Mouse (Mus musculus): ENCODE results near the gene Acsl5. TPM values are rescaled to one million over a fixed set of nuclear protein-coding genes. Genes with fewer than 3 reads are reported as not detected.

The Acsl5 gene
- polyA plus RNA-seq (2017; shearing (Covaris generic)), result 10 to 100 TPM; 65.4 to 98.0 TPM

GRCm38 (mm10) chr19:55251383-55252124 is at the start of gene Acsl5:
Gene Acsl5, plus strand, starts transcription at chr19:55251938.
- ATAC-seq, result no peak

- ATAC-seq, result peak; percentile 59
Observed at GRCm38 (mm10) chr19:55206482-55207138, 45.1 kb upstream of the Acsl5 start.

- ATAC-seq, result no peak
Observed at GRCm38 (mm10) chr19:55207205-55207604, 44.5 kb upstream of the Acsl5 start.

GRCm38 (mm10) chr19:55207746-55208538 is 43.8 kb upstream of the Acsl5 start:
- ATAC-seq, result no peak

DNA sequence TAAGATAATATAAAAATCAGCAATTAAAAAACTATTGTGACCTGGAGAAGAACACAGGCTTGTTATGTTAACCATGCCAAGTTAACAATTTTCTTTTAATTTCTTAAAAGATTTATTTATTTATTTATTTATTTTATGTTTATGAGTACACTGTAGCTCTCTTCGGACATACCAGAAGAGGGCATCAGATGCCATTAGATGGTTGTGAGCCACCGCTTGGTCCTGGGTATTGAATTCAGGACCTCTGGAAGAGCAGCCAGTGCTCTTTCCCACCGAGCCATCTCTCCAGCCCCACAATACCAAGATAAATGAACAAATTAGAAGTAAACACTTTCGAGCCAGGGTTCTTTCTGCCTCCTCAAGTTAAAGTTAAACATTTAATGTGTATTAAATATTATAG is 43.1 kb upstream of the Acsl5 start:
- no peak for ATAC-seq

DNA sequence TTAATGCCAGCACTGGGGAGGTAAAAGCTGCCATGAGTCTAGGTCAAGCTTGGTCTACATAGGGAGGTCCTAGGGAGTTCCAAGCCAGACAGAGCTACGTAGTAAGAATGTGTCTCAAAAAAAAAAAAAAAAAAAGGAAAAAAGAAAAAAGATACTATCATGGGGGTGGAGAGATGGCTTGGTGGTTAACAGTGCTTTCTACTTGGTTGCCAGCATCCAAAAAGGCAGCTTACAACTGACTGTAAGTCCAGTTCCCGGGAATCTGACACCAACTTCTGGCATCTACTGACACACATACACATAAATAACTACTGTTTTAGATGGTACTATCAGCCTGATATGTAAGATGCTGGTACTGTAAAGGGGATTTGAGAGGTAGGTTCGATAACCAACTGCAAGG is 42.7 kb upstream of the Acsl5 start:
- ATAC-seq, result no peak

GRCm38 (mm10) chr19:55211698-55212097 is 40.0 kb upstream of the Acsl5 start:
- no peak for ATAC-seq

- no peak for ATAC-seq
Observed at GRCm38 (mm10) chr19:55213617-55214340, 38.0 kb upstream of the Acsl5 start.

DNA sequence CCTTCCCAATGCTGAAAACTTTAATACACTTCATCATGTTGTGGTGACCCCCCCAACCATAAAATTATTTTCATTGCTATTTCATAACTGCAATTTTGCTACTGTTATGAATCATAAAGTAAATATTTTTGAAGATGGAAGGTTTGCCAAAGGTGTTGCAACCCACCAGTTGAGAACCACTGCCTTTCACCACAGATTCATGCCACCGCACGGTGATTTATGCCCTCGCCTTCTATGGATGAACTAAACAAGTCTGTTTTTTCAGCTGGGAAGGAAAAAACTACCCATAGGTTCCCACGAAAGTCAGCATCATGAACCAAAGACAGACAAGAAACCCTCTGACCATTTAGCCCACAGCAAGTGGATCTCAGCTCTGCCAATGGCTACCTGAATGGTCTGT is 34.9 kb upstream of the Acsl5 start:
- ATAC-seq, result no peak

DNA sequence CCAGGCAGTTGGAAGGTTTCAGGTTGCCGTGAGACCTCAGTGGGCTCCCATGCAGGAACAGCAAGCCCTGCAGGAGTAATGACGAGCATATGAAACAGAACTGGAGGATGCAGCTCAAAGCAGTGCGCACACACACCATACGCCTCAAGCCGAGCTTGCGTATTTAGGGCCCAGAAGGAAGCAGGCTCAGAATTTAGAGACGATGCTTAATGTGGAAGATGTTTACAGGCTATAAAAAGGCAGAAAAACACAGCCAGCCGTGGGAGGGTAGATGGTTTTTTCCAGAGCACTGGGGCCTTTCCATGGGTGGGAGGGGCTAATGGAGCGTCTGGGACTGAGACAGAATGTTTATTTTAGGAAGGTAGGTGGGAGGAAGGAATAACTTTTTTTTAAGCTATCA is 34.4 kb upstream of the Acsl5 start:
- ATAC-seq, result no peak

DNA sequence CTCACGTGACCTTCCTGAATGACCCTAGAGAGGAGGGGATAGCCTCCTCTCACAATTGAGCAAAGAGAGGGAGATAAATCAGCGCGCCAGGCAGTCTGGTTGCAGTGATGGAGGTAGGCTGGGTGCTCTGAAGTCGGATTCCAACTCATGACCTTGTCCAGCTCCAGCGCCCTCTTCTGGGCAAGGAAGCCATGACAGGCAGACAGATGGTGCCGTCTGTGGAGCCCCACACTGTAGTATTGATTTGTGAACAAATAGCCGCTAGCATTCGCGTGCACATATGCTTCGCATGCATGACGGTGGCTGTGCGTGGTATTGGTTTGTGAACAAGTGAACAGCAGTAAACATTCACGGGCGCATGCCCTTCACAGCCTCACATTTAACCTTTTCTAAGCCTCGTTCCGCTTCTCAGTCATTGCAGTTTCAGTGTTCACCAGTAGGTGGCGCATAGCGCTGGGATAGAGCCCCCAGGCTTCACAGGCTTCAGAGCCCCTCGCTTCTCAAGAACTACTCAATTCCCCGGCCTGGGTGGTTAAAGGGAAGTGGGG is 33.5 kb upstream of the Acsl5 start:
- ATAC-seq, result peak; percentile 78

DNA sequence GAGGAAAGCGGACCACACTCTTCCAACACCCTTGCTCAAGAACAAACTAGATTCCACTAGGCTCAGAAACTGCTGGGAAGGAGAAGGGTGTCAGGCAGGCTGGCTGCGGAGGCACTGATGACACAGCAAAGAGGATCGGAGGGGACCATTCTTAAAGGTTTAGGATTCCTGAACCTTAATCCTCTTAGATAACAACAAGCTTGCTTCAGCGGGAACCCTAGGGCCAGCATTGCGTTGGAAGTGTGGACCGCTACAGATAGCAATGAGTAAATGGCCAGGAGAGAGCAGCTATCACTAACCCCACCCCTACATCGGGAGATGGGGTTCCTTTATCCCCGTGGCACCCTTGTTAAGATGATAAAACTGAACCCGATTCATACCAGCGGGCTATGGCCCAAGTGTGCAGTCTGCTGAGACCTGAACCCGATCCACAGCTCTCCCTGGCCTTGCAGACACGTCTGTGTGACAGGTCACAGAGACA is 33.0 kb upstream of the Acsl5 start:
- ATAC-seq, result no peak

DNA sequence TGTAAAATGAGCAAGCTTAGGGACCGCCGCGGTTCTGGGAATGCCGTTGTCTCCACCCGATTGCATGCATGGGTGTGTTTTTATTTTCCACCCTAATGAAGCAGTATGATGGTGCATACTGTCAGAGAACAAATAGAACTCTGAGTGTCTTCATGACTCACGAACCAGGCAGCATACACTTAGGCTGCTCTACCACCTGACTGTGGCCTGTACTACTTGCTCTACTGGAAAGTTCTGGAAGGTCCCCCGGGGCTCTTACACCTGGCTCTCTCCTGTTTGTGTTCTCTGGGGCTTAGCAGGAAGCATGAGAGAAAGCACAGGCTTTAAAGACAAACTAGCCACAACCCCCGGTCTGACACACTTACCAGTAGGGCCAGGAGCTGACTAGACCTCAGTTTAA is 32.4 kb upstream of the Acsl5 start:
- ATAC-seq, result no peak

- ATAC-seq, result no peak
Observed at GRCm38 (mm10) chr19:55221208-55221607, 30.5 kb upstream of the Acsl5 start.

GRCm38 (mm10) chr19:55222268-55222667 is 29.5 kb upstream of the Acsl5 start:
- no peak for ATAC-seq

DNA sequence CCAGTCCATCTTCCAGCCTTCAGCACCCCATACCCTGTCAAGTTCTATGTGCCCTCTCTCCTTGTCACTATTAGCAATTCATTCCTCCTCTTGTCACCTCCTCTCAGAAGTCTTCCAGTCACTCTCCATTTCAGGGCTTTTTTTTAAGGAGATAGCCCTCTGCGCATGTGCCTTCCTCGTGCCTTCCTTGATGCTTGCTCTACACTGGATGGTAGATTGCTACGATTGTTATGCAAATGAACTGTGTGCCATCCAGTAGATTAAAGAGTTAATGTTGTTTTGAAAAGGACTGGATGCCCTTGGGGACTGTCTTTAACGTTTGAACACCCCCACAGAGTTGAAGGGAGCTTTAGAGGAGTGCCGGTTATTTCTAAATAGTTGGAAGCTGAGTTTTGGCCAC is 25.1 kb upstream of the Acsl5 start:
- ATAC-seq, result no peak

DNA sequence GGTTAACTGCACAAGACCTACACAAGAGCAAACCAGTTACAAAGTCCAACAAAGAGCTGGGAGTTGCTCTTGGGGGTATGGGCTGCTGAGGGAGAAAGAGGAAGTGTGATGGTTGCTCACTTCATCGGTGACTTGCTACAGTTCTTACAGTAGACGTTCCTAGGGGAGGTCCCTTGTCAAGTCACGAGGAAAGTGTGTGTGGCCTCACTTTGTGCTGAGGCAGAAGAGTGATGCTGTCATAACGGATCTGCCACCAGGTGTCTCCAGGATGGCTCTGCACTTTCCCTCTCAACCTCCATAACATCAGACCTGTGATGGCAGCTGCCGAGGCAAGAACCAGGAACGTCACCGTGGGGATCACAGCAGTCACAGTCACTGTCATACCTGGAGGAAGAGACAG is 24.6 kb upstream of the Acsl5 start:
- no peak for ATAC-seq

GRCm38 (mm10) chr19:55231081-55231480 is 20.7 kb upstream of the Acsl5 start:
- no peak for ATAC-seq

GRCm38 (mm10) chr19:55232136-55232535 is 19.6 kb upstream of the Acsl5 start:
- ATAC-seq, result no peak

GRCm38 (mm10) chr19:55236026-55236425 is 15.7 kb upstream of the Acsl5 start:
- no peak for ATAC-seq

GRCm38 (mm10) chr19:55236564-55236963 is 15.2 kb upstream of the Acsl5 start:
- no peak for ATAC-seq

DNA sequence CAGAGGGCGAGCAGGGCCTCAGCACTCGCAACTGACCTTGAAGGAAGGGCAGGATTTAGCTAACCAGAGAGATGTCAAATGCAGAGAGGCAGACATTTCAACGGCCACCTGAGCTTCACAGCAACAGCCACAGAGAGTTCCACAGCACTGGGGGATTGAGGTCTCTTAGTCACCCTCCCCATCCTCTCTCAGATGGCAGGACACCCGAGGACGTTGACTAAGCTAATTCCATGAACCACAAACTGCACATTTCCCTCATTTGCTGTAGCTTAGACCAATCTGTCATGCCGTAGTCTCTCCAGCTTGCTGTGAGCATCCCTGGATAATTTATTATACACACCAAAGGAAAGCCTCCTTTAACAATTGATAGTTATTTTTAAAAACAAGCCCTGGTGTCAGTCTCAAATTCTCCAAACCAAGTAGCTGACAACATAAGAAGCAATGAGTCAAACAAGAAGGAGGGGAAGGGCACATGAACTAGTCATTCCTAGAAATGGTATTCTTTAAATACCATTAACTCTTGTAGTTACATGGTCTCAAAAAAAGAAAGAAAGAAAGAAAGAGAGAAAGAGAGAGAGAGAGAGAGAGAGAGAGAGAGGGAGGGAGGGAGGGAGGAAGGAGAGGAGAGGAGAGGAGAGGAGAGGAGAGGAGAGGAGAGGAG is 11.8 kb upstream of the Acsl5 start:
- no peak for ATAC-seq
